8 mouse cellular contexts compared by ENCODE assay signal in genomic region chr2:30658480-30658843, GRCm38 (mm10).
DNase-seq lines count a peak whose midpoint lies in the region; ATAC-seq lines count a peak whose summit lies in the region.

No protein-coding gene starts in this region.

- peak; percentile 97 for DNase-seq in R1 (ENCODE audit: low read depth, low spot score)
- peak; percentile 100 for DNase-seq in cerebellum, postnatal 25 days
- DNase-seq in frontal cortex, postnatal 25 days (ENCODE audit: low spot score in 2 of 2), result peak; percentile 100
- DNase-seq in hindbrain, embryonic 14.5 days (ENCODE audit: low spot score), result peak; percentile 98
- peak; percentile 99 to 100 for DNase-seq in layer of hippocampus, postnatal 36 days
- DNase-seq in lung, postnatal 36 days, result peak; percentile 100
- peak; percentile 99 for DNase-seq in retina, postnatal 1 day
- DNase-seq in urinary bladder, adult 18-20 months (ENCODE audit: low spot score in 2 of 2), result peak; percentile 99

- H3K27ac ChIP-seq in hindbrain, embryonic 14.5 days, result peak overlapping the region; percentile 100

- H3K27me3 ChIP-seq in hindbrain, embryonic 14.5 days (ENCODE audit: control insufficient read depth, insufficient read depth, low read length), result no peaks in the 10 kb centered on the region

- no peaks in the 10 kb centered on the region for H3K9me3 ChIP-seq in hindbrain, embryonic 14.5 days (ENCODE audit: control insufficient read depth, low read length)

- peak overlapping the region; percentile 20 for H3K4me3 ChIP-seq in hindbrain, embryonic 14.5 days (replicated peaks; ENCODE audit: low read length)

- no peaks in the 10 kb centered on the region for H3K36me3 ChIP-seq in hindbrain, embryonic 14.5 days (replicated peaks; ENCODE audit: control insufficient read depth, insufficient read depth)

- peak; percentile 85 for ATAC-seq in hindbrain, embryonic 14.5 days (ENCODE audit: low FRiP score)

- peak overlapping the region; percentile 69 for H3K9ac ChIP-seq in hindbrain, embryonic 14.5 days

- H3K4me1 ChIP-seq in hindbrain, embryonic 14.5 days (replicated peaks; ENCODE audit: control insufficient read depth, insufficient read depth, low read length), result peaks cover 62% of the 10 kb centered on the region

- H3K4me2 ChIP-seq in hindbrain, embryonic 14.5 days (replicated peaks), result peak overlapping the region; percentile 55

- WGBS in hindbrain, embryonic 14.5 days, result 0% methylated on average over 45 of the region's 45 CpGs

Comparison
In these comparisons a context has a peak if more than half of its experiments do, and no peak if none do; other contexts are left out.
1. Peak in every context shown above with its lines: DNase-seq, ATAC-seq, H3K4me3 ChIP-seq and H3K27ac ChIP-seq.